Mouse (Mus musculus) neutrophil, adult 5-6 weeks (primary cell): ENCODE results near the gene Klhl34. TPM values are rescaled to one million over a fixed set of nuclear protein-coding genes. Genes with fewer than 3 reads are reported as not detected.

Experiments used
- ATAC-seq: fragments of 151-379, 151-347 bp; 2 replicates; pipeline ENCODE4 v1.8.0; 2017; ENCODE audit warnings: mild to moderate bottlenecking, moderate TSS enrichment; ENCODE audit not compliant: insufficient number of reproducible peaks, poor library complexity, low FRiP score, severe bottlenecking; ENCODE audit errors: extremely low read depth
- total RNA-seq: library from RNA; stranded (forward); fragments of 200-1000 nt; gene quantifications from 2 replicates; pipeline ENCODE4 v1.2.3, GENCODE M21; 2017

The Klhl34 gene
- not detected in 2 replicates for total RNA-seq

GRCm38 (mm10) chrX:157818207-157818920 is at the start of gene Klhl34:
TSS of gene Klhl34 (plus strand) at chrX:157818435.
- ATAC-seq, result no peak

- ATAC-seq, result no peak
Measured at GRCm38 (mm10) chrX:157801669-157802068, 16.6 kb upstream of the Klhl34 start.

DNA sequence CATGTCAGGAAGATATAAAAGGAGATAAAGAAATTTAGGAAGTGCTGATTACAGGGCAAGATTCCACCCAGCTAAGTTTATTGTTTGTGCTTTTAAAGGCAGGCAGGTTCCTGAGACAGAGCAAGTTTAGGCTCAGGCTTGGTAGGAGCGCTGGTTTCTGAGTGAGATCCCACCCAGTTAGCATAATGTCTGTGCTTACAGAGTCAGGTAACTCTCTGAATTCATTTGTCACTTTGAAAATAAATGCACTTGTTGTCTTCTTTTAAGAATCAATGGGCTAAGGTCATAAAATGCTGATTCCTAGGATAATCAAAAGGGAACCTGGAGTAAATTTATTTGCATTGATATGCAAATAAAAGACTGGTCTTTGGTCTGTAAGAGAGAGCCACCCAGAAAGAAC is 8.5 kb upstream of the Klhl34 start:
- no peak for ATAC-seq

GRCm38 (mm10) chrX:157817571-157818206 is 546 bp upstream of the Klhl34 start:
- ATAC-seq, result no peak

GRCm38 (mm10) chrX:157818921-157819260 is 656 bp downstream of the Klhl34 start:
- no peak for ATAC-seq

GRCm38 (mm10) chrX:157829983-157830382 is 11.7 kb downstream of the Klhl34 start:
- no peak for ATAC-seq

Other genes with a start within 250 kb of the Klhl34 start
- gene Yy2, start 249.4 kb upstream of the Klhl34 start, total RNA-seq, result 1.6 and 5.0 TPM in 2 replicates
- gene Mbtps2, start 219.7 kb upstream of the Klhl34 start, total RNA-seq, result 10.5 and 11.7 TPM in 2 replicates
- not detected in 2 replicates for gene Smpx, start 119.5 kb upstream of the Klhl34 start, total RNA-seq
- gene Cnksr2, start 224.9 kb downstream of the Klhl34 start, total RNA-seq, result not detected in 2 replicates